ENCODE assay signal across 15 mouse cellular contexts in the genomic region with DNA sequence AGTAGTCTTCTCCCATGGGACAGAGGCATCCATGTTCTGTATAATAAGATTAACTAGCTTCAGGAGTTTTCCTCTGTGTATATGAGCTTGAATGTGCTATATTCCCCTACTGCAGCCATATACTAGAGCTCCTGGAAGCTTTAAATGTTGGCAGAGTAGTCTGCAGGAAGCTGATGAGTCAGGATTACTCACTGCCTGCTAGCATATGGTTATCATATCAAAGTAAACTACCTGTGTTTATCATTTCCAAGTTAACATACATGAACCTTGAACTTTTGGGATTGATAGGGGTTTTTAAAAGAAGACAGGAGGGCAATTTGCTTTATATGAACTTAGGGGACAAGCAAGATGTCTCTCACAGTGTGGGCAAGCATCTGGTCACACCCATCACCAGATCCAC.
"Had no signal": no experiment of that assay in that cellular context is flagged by ENCODE, and none has a peak within 500 bp of the region (broad histone marks: within the 10 kb centered on the region; RNA-seq: fewer than 3 reads in every experiment).

No protein-coding gene starts in this region.

- H3K4me1 ChIP-seq: limb, embryonic 10.5 days; liver, embryonic 12.5 days; neural tube, embryonic 13.5 days had no signal

- H3K27me3 ChIP-seq: liver, embryonic 12.5 days; megakaryocyte, embryonic 14.5 days; neural tube, embryonic 13.5 days had no signal

- ATAC-seq: liver, embryonic 12.5 days; midbrain, embryonic 16.5 days had no signal

- H3K27ac ChIP-seq: left cerebral cortex, adult 2 months; limb, embryonic 10.5 days; liver, embryonic 12.5 days; macrophage; neural tube, embryonic 13.5 days had no signal

- H3K4me3 ChIP-seq: left cerebral cortex, adult 2 months; limb, embryonic 10.5 days; liver, embryonic 12.5 days; megakaryocyte, embryonic 14.5 days; neural tube, embryonic 13.5 days had no signal

- H3K4me2 ChIP-seq: liver, embryonic 12.5 days; lung, embryonic 14.5 days; midbrain, embryonic 11.5 days; neural tube, embryonic 13.5 days had no signal

- DNase-seq: kidney, adult 18-20 months; kidney, postnatal 10 days; kidney, postnatal 4 days; lung, embryonic 14.5 days; lung, postnatal 14 days; retina, postnatal 1 day; thymus, postnatal 25 days had no signal

- H3K9me3 ChIP-seq: limb, embryonic 10.5 days; liver, embryonic 12.5 days; megakaryocyte, embryonic 14.5 days; neural tube, embryonic 13.5 days had no signal

- H3K36me3 ChIP-seq: limb, embryonic 10.5 days; liver, embryonic 12.5 days; neural tube, embryonic 13.5 days had no signal

- H3K9ac ChIP-seq: liver, embryonic 12.5 days; lung, embryonic 14.5 days; neural tube, embryonic 13.5 days had no signal
